Mouse (Mus musculus) 3134 (cell line): Measurements from ENCODE around the gene Serpina9.

Experiments
- DNase-seq: peaks from one replicate; pipeline ENCODE4 v3.0.0-alpha.2; 2011; ENCODE audit warnings: low spot score; ENCODE audit not compliant: insufficient read length; ENCODE audit errors: extremely low read depth

Gene Serpina9

DNA sequence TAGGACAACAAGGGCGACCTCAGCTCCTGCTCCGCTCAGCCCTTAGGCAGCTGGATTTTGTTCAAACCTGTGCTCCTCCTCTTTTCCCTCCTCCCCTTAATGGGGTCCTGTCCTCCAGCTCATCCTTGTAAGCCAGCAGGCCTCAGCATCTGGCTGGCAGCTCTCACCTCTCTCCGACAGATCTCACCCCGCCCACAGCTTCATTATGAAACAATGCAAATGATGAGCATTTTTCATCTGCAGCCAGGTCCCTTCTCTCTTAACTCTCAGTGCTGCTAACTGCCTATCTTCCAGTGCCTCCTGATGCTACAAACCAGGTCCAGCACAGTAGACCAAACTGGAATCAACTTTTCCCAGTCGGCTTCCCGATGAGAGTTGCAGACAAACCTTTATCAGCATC is at the start of gene Serpina9:
TSS of gene Serpina9 (minus strand) at position 136 of the 400 bp plus-strand sequence.
- DNase-seq: no peak

GRCm38 (mm10) chr12:104061862-104062261 is 48.3 kb upstream of the Serpina9 start:
- DNase-seq: peak; percentile 35

- no peak for DNase-seq
Measured at GRCm38 (mm10) chr12:104060126-104060525, 46.6 kb upstream of the Serpina9 start.

GRCm38 (mm10) chr12:104057531-104057930 is 44.0 kb upstream of the Serpina9 start:
- DNase-seq: no peak

DNA sequence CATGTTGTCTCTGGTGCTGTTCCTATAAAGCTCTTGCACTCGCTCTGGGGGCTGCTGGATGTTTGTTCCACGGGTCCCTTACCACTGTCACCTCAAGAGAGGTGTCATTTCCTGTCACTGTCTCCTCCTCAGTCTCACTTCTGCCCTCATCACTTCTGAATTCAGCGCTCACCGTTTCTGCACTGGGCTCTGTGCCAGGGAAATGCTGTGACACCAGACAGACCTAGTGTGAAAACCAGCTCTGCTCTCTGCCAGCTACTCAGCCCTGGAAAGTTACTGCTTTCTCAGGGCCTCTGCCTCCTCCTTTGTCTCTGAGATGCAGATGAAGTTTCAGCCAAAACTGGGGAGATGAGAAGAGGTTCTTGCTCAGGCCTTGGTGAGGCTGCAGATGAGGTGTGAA is 43.5 kb upstream of the Serpina9 start:
- DNase-seq: peak; percentile 62

GRCm38 (mm10) chr12:104055755-104056154 is 42.2 kb upstream of the Serpina9 start:
- peak; percentile 88 for DNase-seq

DNA sequence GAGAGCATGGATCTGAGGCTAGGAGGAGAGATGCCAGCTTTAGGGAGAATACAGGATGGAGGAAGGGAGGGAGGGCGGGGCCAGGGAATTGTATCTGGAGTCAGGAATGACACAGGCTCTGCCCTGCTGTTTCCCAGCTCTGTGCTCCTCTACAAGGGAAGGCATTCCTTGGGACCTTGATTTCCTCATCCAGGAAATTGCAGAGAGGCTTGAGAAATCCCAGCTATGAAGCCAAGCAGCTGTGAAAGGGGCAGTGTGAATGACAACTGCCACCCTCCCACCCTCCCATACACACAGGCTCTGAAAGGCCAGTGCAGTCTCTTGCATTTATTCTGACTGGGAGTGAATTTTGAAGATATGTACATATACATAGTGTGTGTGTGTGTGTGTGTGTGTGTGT is 40.4 kb upstream of the Serpina9 start:
- DNase-seq: peak; percentile 43

GRCm38 (mm10) chr12:104045713-104046112 is 32.2 kb upstream of the Serpina9 start:
- DNase-seq: no peak

GRCm38 (mm10) chr12:104044343-104044742 is 30.8 kb upstream of the Serpina9 start, which contains the start of gene Serpina12:
TSS of gene Serpina12 (minus strand) at chr12:104044443.
- DNase-seq: no peak

DNA sequence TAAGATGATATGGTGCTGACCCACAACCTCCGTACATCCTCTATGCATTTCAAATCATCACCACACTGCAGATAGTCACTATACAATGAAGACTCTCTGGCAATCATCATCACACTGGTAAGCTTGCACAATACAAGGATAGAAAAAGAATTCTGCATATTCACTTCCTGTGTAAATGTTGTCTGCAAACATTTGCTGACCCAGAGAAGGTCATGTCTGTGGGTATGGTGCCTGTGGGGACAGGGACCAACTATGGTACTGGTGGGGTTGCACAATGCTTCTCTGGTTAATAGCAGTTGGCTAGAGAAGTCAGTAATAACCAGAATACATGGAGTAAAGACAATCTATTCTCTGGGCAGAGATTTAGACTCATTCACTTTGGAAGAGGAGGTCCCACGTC is 29.2 kb upstream of the Serpina9 start:
- DNase-seq: no peak

GRCm38 (mm10) chr12:104041401-104041800 is 27.8 kb upstream of the Serpina9 start:
- peak; percentile 82 for DNase-seq

- no peak for DNase-seq
Measured at GRCm38 (mm10) chr12:104038181-104038580, 24.6 kb upstream of the Serpina9 start.

- DNase-seq: no peak
Measured at GRCm38 (mm10) chr12:104033752-104034151, 20.2 kb upstream of the Serpina9 start.

- DNase-seq: no peak
Measured at GRCm38 (mm10) chr12:104029986-104030385, 16.4 kb upstream of the Serpina9 start.

GRCm38 (mm10) chr12:104015280-104015679 is 1.7 kb upstream of the Serpina9 start:
- DNase-seq: no peak

DNA sequence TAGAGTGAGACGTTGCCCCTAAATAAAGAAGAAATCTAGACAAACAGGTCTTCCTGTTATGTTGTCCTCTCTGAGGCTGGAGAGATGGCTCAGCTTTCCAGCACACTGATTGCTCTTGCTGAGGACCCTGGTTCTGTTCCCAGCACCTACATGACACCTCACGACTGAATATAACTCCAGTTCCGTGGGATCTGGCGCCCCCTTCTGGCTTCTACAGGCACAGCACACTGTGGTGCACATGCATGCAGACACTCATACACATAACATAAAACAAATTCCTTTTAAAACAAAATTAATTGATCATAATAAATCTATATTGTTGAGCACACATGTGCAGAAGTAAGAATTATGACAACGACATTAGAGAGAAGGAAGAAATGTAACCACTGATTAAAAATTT is 8.9 kb downstream of the Serpina9 start:
- no peak for DNase-seq

GRCm38 (mm10) chr12:104003238-104003612 is 10.3 kb downstream of the Serpina9 start:
- DNase-seq: peak; percentile 59

- peak; percentile 72 for DNase-seq
Measured at GRCm38 (mm10) chr12:104002569-104003237, 10.9 kb downstream of the Serpina9 start.

DNA sequence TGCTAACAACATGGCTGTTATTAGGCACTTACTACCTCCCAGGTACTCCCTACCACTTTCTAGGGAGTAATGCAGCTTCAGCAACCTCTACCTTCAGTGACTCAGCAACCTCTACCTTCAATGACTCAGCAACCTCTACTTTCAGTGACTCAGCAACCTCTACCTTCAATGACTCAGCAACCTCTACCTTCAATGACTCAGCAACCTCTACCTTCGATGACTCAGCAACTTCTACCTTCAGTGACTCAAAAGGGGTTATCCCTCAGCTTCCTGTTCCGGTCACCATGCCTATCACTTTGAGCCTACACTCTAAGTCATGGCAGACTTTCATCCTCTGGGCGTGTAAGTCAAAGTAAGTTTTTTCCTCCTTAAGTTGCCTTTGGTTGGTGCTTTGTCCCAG is 13.0 kb downstream of the Serpina9 start:
- DNase-seq: no peak

DNA sequence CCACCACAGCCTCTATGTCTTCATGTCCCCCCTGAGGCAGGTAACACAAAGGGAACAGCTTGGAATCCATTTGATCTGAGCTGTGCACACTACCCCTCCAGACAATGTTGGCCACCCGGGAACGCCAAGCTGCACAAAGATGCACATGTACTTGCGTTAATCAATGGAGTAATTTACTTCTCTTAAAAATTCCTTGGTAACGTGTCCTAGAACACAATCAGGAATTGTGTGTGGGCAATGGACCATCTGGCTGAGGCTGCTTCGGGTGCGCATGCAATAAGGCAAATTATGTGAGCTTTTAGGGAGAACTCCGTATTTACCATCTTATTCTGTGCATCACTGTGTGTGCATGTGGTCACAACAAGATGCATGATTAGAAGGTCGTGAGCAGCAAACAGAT is 13.9 kb downstream of the Serpina9 start:
- DNase-seq: no peak

DNA sequence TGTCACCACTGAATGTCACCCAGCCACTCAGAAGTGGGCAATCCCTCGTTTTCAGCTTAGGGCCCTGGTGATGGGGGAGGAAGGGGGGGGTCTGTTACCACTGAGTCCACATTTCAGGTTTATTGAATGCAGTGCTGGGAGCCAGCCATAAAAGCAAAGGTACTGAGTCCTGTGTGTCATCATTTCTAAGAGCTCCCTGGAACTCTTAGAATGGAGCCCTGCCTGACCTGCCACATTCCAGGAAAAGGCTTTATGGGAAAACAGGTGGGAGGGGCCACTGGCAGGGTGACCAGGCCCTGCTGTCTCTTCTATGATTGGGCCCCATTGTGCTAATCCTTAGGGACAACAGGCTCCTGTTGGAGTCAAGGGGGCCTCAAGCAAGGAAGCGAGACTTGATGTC is 17.0 kb downstream of the Serpina9 start:
- DNase-seq: no peak

DNA sequence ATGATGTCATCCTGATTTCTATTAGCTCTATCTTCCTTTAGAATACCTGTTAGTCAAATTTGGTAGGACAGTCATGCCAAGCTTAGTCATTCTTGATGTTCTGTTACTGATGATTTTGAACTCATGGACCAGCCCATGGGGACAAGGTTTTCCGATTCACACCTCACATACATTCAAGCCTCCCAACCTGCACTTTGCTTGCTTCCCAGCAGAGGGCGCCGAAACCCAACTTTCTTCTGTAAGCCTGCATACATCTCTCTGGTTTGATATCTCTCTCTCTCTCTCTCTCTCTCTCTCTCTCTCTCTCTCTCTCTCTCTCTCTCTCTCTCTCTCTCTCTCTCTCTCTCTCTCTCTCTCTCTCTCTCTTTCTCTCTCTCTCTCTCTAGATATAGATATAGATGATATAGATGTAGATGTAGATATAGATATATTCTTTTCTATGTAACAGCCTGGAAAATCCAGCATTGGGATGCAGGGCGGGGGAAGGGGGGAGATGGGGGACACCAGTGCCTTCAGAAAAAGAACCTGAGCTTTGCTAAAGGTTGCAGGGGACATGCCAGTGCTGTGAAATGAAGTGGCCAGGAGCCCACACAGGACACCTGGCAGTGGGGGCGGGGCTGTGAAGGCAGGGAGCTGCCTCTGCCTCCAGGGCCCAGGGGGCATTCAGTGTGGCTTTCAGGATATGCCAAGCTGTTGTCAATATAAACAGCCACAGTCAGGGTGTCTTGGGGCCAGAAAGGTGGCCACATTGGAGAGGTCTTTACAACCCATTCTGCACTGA is 18.1 kb downstream of the Serpina9 start:
- peak; percentile 33 for DNase-seq
